Mouse (Mus musculus) midbrain, embryonic 10.5 days (tissue): ENCODE results near the gene Alyref2. TPM values are rescaled to one million over a fixed set of nuclear protein-coding genes. Genes with fewer than 3 reads are reported as not detected.

ENCODE experiments used
- DNase-seq: peaks from one replicate; pipeline ENCODE4 v3.0.0-alpha.2; 2017; ENCODE audit warnings: low spot score
- H3K27ac ChIP-seq: fragments of 300-500 bp; sonication (generic); replicated peaks from 2 replicates; pipeline ENCODE4 v1.5.1; 2016; ENCODE audit warnings: mild to moderate bottlenecking
- H3K27me3 ChIP-seq: fragments of 300-500 bp; sonication (generic); 2 replicates; pipeline ENCODE4 v1.6.1; 2016; ENCODE audit warnings: low read depth, mild to moderate bottlenecking; ENCODE audit not compliant: poor library complexity, severe bottlenecking
- H3K36me3 ChIP-seq: fragments of 300-500 bp; sonication (generic); 2 replicates; pipeline ENCODE4 v1.6.1; 2016; ENCODE audit warnings: mild to moderate bottlenecking, moderate library complexity
- H3K4me1 ChIP-seq: fragments of 300-500 bp; sonication (generic); 2 replicates; pipeline ENCODE4 v1.6.1; 2016
- H3K4me3 ChIP-seq: fragments of 300-500 bp; sonication (generic); 2 replicates; pipeline ENCODE4 v1.5.1; 2016; ENCODE audit warnings: mild to moderate bottlenecking, moderate library complexity
- H3K9me3 ChIP-seq: fragments of 300-500 bp; sonication (generic); replicated peaks from 2 replicates; pipeline ENCODE4 v1.6.1; 2016; ENCODE audit warnings: mild to moderate bottlenecking
- WGBS: fragments of 180-500 bp; shearing (Covaris S2); methylation state at CpG from one replicate; pipeline ENCODE4 v1.1.7; 2016; 5-methylcytosine and 5-hydroxymethylcytosine counted together
- polyA plus RNA-seq: library from polyadenylated mRNA; unstranded; fragments of >200 nt; fragmentation: Nextera tagmentation; extraction: Ambion mirVana; gene quantifications from 2 replicates; pipeline ENCODE4 v1.2.1, GENCODE M21; 2016

Alyref2 gene
- polyA plus RNA-seq, 1 experiment from 2014 or later: 10.5 TPM

DNA sequence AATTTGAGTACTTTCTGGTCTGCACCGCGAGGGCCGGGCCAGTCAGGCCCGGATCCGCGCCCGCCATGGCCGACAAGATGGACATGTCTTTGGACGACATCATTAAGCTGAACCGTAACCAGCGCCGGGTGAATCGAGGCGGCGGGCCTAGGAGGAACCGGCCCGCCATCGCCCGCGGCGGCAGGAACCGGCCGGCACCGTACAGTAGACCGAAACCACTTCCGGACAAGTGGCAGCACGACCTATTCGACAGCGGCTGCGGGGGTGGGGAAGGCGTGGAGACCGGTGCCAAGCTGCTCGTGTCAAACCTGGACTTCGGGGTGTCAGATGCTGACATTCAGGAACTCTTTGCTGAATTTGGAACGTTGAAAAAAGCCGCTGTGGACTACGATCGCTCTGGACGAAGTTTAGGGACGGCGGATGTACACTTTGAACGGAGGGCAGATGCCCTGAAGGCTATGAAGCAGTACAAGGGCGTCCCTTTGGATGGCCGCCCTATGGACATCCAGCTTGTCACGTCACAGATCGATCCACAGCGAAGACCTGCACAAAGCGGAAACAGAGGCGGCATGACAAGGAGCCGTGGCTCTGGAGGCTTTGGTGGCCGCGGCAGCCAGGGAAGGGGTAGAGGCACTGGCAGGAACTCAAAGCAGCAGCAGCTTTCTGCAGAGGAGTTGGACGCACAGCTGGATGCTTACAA is 464 bp downstream of the Alyref2 start:
- Histone ChIP-seq H3K4me1 (peaks cover 13% of the 10 kb centered on the region), H3K9me3 (no peaks in the 10 kb centered on the region), H3K4me3 (peak overlapping the region; percentile 69), H3K27ac (peak overlapping the region; percentile 94), H3K27me3 (no peaks in the 10 kb centered on the region), H3K36me3 (peaks cover 6% of the 10 kb centered on the region; the same call in 1 of the 2 replicates)
- under 1% methylated on average over 53 of the region's 53 CpGs for WGBS
- peak; percentile 79 for DNase-seq

DNA sequence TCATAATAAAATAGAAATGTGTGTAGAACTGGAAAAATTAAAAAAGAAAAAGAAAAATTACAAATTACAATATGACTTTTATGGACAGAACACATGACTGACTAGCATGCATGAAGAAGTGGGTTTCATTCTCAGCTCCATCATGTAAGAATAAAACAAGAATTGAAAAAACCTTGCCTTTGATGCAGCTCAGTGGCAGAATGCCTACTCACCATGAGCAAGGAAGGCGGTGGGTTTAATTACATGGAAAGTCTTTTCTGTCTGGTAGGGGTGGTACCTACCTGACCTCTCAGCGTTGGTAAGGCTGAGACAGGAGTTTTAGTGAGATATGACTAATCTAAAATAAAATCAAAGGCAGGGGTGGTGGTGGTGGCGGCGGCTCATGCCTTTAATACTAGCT is 1.3 kb downstream of the Alyref2 start:
- 81% methylated on average over 4 of the region's 4 CpGs for WGBS
- Histone ChIP-seq H3K9me3 (no peaks in the 10 kb centered on the region), H3K36me3 (peaks cover 6% of the 10 kb centered on the region; the same call in 1 of the 2 replicates), H3K27me3 (no peaks in the 10 kb centered on the region), H3K4me1 (peaks cover 13% of the 10 kb centered on the region), H3K4me3 (peak overlapping the region; percentile 69), H3K27ac (0 out of 2 replicates have a peak overlapping the region, but pooled peaks have one; percentile 4)
- no peak for DNase-seq

DNA sequence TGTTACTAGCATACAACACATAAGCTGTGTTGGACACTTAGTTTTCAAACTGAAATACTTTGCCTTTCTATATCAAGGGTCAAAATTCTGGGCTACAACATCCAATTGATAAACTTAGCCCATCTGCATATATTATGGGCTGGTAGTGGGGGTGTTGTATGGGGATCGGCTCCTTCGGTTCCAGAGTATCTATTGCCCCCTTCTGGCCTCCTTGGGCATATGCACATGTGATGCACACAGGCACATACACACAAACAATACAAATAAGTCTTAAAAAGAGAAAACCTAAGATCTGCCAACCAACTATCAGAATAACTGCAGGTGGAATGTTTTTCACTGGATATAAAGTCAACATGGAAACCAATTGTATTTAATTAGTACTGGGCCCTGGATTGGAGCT is 10.0 kb downstream of the Alyref2 start:
- Histone ChIP-seq H3K4me1 (peaks cover 5% of the 10 kb centered on the region; the same call in 1 of the 2 replicates), H3K36me3 (no peaks in the 10 kb centered on the region), H3K9me3 (0 out of 2 replicates have a peak, but pooled peaks cover 2% of the 10 kb centered on the region), H3K27ac (no peak overlapping the region), H3K27me3 (no peaks in the 10 kb centered on the region), H3K4me3 (no peak overlapping the region)
- DNase-seq: no peak
- 91% methylated on average over 2 of the region's 2 CpGs for WGBS

DNA sequence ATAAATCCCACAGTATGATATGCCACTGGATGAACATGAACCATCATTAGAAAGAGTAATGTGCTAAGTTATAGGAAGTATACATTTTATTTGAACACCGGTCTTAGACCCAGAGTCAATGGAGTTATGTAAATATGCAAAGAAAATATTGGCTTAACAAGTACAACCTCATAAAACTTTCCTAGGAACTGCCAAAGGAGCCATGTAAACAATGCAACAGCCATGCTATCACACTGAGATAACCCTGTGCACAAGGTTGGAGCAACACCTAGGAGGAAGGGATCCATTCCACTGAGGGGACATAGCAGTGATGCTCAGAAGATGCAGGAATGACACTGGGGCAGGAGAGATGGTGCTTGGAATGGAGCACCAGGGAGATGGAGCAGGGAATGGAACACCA is 10.5 kb downstream of the Alyref2 start:
- DNase-seq: no peak
- H3K4me1 ChIP-seq: peaks cover 5% of the 10 kb centered on the region; the same call in 1 of the 2 replicates
- H3K27me3 ChIP-seq: no peaks in the 10 kb centered on the region

DNA sequence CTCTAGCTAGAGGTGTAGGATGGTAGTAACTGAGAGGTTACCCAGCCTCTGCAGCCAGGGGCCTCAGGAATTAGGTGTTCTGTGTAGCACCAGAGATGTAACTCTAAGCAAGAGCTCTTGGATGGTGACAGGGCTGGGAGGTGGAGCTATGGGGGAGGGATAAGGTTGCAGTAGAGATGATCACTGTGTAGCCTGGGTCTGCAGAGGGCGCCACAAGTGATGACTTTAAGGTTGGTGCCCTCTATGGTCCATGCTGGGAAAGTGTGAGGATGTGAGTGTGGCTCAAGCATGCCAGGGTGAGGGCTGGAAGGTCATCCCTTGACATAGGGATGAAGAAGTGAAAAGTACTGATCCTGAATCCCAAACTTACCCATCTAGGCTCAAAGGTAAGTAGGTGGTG is 11.8 kb downstream of the Alyref2 start:
- no peaks in the 10 kb centered on the region for H3K36me3 ChIP-seq
- peaks cover 5% of the 10 kb centered on the region; the same call in 1 of the 2 replicates for H3K4me1 ChIP-seq
- no peak for DNase-seq
- no peak overlapping the region for H3K27ac ChIP-seq
- no peak overlapping the region for H3K4me3 ChIP-seq
- no peaks in the 10 kb centered on the region for H3K27me3 ChIP-seq
- 22% methylated on average over 1 of the region's 1 CpGs for WGBS
- 0 out of 2 replicates have a peak, but pooled peaks cover 2% of the 10 kb centered on the region for H3K9me3 ChIP-seq

More for the DNA sequence above, 10.5 kb downstream of the Alyref2 start:
- Histone ChIP-seq H3K27ac (no peak overlapping the region), H3K4me3 (no peak overlapping the region), H3K36me3 (no peaks in the 10 kb centered on the region), H3K9me3 (0 out of 2 replicates have a peak, but pooled peaks cover 2% of the 10 kb centered on the region)
- 89% methylated on average over 1 of the region's 1 CpGs for WGBS

DNA sequence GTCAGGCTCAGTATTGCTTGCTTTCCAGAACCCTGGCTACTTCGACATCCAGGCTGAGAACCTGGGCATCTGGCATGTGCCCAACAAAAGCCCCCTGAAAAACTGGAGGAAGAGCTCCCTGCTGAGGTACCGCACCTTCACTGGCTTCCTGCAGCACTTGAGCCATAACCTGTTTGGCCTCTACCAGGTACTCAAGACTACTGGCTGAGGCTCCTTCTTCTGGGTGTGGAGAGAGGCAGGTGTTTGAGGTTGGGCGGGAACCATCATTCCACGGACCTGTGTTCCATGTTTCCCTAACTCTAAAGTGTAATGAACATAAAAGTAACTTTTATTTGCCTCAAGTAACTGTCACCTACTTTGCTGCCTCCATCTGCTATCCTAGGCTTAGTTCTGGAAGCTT is 12.3 kb downstream of the Alyref2 start:
- H3K36me3 ChIP-seq: no peaks in the 10 kb centered on the region
- no peak for DNase-seq
- 92% methylated on average over 4 of the region's 4 CpGs for WGBS
- H3K9me3 ChIP-seq: 0 out of 2 replicates have a peak, but pooled peaks cover 2% of the 10 kb centered on the region
- no peak overlapping the region for H3K27ac ChIP-seq
- H3K27me3 ChIP-seq: no peaks in the 10 kb centered on the region
- H3K4me1 ChIP-seq: peaks cover 5% of the 10 kb centered on the region; the same call in 1 of the 2 replicates
- H3K4me3 ChIP-seq: no peak overlapping the region

DNA sequence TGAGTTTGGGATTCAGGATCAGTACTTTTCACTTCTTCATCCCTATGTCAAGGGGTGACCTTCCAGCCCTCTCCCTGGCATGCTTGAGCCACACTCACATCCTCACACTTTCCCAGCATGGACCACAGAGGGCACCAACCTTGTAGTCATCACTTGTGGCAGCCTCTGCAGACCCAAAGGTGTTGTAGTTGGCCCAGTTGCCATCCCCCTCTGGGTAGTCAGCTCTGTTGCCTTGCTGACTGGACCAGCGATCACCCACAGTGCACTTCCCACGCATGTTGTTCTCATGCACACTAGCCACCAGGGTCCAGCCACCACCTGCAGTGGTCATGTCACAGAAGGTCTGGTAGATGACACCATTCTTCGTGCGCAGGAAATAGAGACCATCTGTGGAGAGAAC is 28.1 kb downstream of the Alyref2 start:
- Histone ChIP-seq H3K4me3 (no peak overlapping the region), H3K27ac (no peak overlapping the region), H3K36me3 (no peaks in the 10 kb centered on the region), H3K4me1 (no peaks in the 10 kb centered on the region), H3K9me3 (no peaks in the 10 kb centered on the region), H3K27me3 (no peaks in the 10 kb centered on the region)
- WGBS: 90% methylated on average over 4 of the region's 4 CpGs
- DNase-seq: no peak

DNA sequence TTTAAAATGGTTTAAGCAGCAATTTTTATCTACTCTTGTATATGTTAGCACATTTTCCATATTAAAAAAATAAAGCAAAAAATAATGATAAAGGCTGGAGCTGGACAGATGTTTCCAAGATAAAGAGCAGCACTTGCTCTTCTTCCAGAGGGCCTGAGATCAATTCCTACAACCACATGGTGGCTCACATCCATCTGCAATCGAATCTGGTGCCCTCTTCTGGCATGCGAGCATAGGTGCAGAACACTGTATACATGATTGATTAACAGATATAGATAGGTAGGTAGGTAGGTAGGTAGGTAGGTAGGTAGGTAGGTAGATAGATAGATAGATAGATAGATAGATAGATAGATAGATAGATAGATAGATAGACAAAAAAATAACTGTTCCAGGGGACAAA is 29.6 kb downstream of the Alyref2 start:
- 72% methylated on average over 2 of the region's 2 CpGs for WGBS
- no peak for DNase-seq

DNA sequence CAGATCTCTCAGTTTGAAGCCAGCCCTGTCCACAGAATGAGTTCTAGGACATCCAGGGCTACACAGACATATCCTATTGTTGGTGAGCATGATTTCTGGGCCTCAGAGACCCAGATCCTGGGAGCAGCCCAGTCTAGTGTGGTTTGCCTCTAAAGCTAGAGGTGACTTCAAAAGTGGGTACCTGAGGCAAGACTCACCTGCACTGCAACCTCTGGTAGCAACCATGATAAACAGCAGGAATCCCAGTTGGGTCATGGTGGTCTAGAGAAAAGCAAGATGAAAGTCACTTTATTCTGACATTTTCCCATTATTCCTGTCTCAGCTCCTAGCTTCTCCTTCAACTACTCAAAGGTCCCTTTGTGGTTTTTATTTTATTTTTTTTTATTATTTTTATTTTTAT is 31.3 kb downstream of the Alyref2 start:
- Histone ChIP-seq H3K36me3 (no peaks in the 10 kb centered on the region), H3K9me3 (peaks cover 13% of the 10 kb centered on the region), H3K4me3 (no peak overlapping the region), H3K27me3 (no peaks in the 10 kb centered on the region), H3K4me1 (no peaks in the 10 kb centered on the region), H3K27ac (no peak overlapping the region)
- DNase-seq: no peak

More for the DNA sequence above, 29.6 kb downstream of the Alyref2 start:
- no peaks in the 10 kb centered on the region for H3K9me3 ChIP-seq
- H3K36me3 ChIP-seq: no peaks in the 10 kb centered on the region
- H3K4me3 ChIP-seq: no peak overlapping the region
- H3K27ac ChIP-seq: no peak overlapping the region
- no peaks in the 10 kb centered on the region for H3K27me3 ChIP-seq
- H3K4me1 ChIP-seq: no peaks in the 10 kb centered on the region

DNA sequence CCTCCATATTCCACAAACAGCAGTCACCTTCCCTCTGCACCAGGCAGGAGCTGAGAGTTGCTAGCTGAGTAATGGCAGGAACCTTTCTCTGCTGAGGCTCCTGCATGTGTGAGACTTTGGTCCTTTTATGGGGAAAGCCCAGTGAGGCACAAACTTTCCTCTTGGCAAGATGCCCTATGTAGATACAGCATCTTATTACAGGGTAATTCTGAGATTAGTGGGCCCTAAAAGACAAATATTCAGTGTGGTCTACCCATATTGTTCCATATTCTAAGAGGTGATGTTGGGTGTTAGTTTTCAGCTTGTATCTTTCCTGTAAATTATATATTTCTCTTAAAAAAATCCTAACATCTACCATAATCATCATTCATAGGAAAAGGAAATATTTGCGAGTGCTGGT is 31.9 kb downstream of the Alyref2 start, which contains the start of gene Itln1:
Gene Itln1 (minus strand): TSS at position 101 of the 400 bp plus-strand sequence.
- Histone ChIP-seq H3K4me3 (no peak within 1 kb of the TSS), H3K4me1 (no peaks in the 10 kb centered on the region), H3K9me3 (peaks cover 18% of the 10 kb centered on the region), H3K27me3 (no peaks in the 10 kb centered on the region), H3K27ac (no peak within 1 kb of the TSS), H3K36me3 (no peaks in the 10 kb centered on the region)
- WGBS: 91% methylated on average over 1 of the region's 1 CpGs
- DNase-seq: no peak

- DNase-seq: no peak
- Histone ChIP-seq H3K36me3 (no peaks in the 10 kb centered on the region), H3K9me3 (peaks cover 22% of the 10 kb centered on the region), H3K4me3 (no peak overlapping the region), H3K27me3 (no peaks in the 10 kb centered on the region), H3K27ac (no peak overlapping the region), H3K4me1 (no peaks in the 10 kb centered on the region)
- WGBS: 85% methylated on average over 1 of the region's 1 CpGs
Observed at GRCm38 (mm10) chr1:171540694-171541093, 37.4 kb downstream of the Alyref2 start.

- WGBS: 91% methylated on average over 7 of the region's 7 CpGs
- Histone ChIP-seq H3K4me3 (no peak overlapping the region), H3K36me3 (no peaks in the 10 kb centered on the region), H3K27me3 (no peaks in the 10 kb centered on the region), H3K4me1 (peaks cover 5% of the 10 kb centered on the region; the same call in 1 of the 2 replicates), H3K9me3 (0 out of 2 replicates have a peak, but pooled peaks cover 4% of the 10 kb centered on the region), H3K27ac (no peak overlapping the region)
- no peak for DNase-seq
Observed at GRCm38 (mm10) chr1:171551326-171551725, 48.0 kb downstream of the Alyref2 start.

DNA sequence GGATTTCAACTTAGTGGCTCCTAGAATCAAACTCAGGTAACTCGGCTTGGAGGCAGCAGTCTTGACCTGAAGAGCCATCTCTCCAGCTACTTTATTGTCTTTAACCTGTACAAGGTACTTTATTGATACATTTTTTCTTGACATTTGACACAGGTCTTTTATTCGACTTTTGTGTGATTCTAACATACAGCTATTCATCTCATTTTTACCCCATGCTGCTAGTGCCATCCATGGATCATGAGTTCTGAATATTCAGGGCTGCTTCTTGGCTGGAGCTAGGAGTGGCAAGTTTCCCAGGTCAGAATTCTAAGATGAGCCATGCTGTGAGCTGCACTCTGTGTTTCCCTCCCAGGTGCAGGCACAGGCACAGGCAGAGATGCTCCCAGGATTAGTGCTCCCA is 49.0 kb downstream of the Alyref2 start:
- WGBS: 85% methylated on average over 2 of the region's 2 CpGs
- Histone ChIP-seq H3K36me3 (no peaks in the 10 kb centered on the region), H3K4me3 (no peak overlapping the region), H3K9me3 (0 out of 2 replicates have a peak, but pooled peaks cover 4% of the 10 kb centered on the region), H3K4me1 (peaks cover 5% of the 10 kb centered on the region; the same call in 1 of the 2 replicates), H3K27me3 (no peaks in the 10 kb centered on the region), H3K27ac (no peak overlapping the region)
- no peak for DNase-seq
